Mouse (Mus musculus): ENCODE results near the gene Cpsf6.

- TF ChIP-seq CTCF (IDR thresholded peaks at IDR 0.05; ENCODE audit: extremely low read depth, insufficient read depth, insufficient read length, insufficient replicate concordance), result no peak
- no peak for TF ChIP-seq POLR2A (IDR thresholded peaks at IDR 0.05; ENCODE audit: low read depth, low read length)
Observed at GRCm38 (mm10) chr10:117389904-117390875, 10.4 kb upstream of the Cpsf6 start.

All from spleen, adult 2 months (tissue).